Mouse (Mus musculus) yolk sac, embryonic 10.5 days (tissue): ENCODE measurements around the gene Msh6.
"Not testable (repeated sequence)": the region's sequence is repeated elsewhere in the genome, so short reads cannot be mapped to it uniquely, and the experiment has no call there.

Source experiments
- DNase-seq: peaks from one replicate; pipeline ENCODE4 v3.0.0-alpha.2; 2017; ENCODE audit warnings: low spot score

Msh6 gene

DNA sequence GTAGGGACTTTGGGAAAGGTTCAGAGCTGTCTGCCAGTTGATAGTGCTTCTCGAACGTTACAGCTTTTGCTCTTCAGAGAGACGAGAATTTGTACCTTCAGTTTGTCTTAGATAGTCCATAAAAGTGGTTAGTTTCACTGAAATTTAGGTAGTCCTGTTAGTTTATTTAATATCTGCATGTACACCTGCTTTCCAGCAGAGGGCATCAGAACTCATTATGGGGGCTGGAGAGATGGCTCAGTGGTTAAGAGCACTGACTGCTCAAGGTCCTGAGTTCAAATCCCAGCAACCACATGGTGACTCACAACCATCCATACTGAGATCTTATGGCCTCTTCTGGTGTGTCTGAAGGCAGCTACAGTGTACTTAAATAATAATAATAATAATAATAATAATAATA, 7.2 kb downstream of the Msh6 start:
- no peak for DNase-seq

DNA sequence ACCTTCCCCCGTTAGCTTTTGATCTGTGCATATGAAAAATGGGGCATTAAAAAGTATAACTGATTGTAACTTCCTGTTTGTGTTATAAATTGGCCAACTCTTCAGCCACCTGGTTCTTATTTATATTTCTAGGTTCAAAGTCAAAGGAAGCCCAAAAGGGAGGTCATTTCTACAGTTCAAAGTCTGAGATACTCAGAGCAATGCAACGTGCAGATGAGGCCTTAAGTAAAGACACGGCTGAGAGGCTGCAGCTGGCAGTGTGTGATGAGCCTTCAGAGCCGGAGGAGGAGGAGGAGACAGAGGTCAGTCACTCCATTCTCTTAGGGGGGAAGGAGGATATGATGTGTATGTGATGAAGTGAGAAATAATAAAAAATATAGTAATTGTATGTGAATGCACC, 8.5 kb downstream of the Msh6 start:
- no peak for DNase-seq

DNA sequence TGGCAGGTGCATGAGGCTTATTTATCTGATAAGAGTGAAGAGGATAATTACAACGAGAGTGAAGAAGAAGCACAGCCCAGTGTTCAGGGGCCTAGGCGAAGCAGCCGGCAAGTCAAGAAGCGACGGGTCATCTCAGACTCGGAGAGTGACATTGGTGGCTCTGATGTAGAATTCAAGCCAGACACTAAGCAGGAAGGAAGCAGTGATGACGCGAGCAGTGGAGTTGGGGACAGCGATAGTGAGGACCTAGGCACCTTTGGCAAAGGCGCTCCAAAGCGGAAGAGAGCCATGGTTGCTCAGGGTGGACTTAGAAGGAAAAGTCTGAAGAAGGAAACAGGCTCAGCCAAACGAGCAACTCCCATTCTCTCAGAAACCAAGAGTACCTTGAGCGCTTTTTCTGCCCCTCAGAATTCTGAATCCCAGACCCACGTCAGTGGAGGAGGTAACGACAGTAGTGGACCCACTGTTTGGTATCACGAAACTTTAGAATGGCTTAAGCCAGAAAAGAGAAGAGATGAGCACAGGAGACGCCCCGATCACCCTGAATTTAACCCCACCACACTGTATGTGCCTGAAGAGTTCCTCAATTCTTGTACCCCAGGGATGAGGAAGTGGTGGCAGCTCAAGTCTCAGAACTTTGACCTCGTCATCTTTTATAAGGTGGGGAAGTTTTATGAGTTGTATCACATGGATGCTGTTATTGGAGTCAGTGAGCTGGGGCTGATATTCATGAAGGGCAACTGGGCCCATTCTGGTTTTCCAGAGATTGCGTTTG, 9.8 kb downstream of the Msh6 start:
- DNase-seq, result no peak

DNA sequence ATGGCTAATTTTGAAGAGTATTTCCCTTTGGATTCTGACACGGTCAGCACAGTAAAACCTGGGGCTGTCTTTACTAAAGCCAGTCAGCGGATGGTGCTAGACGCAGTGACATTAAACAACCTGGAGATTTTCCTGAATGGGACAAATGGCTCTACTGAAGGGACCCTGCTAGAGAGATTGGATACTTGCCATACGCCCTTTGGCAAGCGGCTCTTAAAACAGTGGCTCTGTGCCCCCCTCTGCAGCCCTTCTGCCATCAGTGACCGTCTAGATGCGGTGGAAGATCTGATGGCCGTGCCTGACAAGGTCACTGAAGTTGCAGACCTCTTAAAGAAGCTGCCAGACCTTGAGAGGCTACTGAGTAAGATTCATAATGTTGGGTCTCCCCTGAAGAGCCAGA, 11.1 kb downstream of the Msh6 start:
- no peak for DNase-seq

DNA sequence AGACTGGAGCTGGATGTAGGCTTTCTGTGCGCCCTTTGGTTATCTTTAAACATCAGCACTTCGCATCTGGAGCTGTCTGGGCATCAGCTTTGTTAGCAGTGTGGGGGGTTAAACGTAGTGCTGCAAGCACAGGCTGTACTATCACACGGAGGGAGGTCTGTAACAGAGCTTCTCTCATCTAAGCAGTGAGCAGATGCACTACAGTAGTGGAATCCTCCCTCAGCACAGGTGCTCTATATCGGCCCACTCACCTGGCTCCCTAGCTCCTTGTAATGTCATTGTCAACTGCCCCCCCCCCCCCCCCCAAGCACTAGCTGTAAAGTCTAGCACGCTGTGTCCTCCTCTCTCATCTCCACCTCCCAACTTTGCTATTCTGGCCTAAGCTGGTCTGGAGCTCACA, 12.6 kb downstream of the Msh6 start:
- no peak for DNase-seq

DNA sequence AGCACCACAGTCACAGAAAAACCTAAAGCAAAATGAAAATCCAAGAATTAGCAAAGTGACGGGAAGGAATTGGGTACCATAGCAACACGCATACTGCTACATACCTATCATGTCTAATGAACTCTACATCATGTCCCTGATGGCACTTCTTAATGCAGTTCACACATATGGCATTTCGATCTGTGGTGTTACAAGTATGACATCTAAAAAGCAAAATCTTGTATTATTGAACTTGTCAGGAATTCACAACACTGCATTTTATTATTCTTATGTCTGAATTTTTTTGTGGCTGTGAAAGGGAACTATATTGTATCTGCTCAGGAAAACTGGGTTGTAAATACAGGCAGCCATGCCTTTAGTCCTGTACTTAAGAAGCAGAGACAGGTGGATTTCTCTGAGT, 17.3 kb downstream of the Msh6 start:
- no peak for DNase-seq

DNA sequence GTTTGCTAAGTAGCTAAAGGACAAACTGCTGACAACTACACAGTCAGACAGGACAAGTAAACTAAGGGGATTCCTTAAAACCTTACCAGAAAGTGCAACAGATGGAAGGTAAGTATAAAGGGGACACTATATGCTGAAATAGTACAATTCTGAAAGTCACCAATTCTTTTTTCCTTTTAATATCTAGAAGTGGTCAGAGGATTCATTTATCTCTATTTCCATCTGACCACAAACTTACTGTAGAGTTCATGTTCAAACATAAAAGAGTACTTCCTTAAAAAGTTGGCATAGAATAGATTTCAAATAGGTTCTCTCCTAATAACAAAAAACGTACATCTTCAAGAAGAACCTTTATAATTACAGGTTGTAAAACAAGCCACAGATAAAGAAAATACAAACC, 18.5 kb downstream of the Msh6 start:
- no peak for DNase-seq

DNA sequence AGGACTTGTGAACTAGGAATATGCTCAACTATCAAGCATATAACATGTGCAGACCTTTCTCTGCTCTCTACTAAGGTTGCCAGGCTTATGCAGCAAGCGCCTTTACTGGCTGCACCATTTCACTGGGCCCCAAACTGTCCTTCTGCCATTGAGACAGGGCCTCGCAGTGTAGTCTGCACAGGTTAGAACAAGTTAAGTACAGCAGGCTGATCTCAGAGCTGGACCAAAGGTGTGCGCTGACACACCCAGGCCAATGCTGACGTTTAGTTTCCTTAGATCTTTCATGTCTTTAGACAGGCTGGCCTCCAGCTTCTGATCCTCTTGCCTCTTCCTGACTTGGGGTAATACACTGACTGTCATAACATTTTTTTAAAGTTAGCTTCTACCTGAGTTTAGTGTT, 22.9 kb downstream of the Msh6 start:
- no peak for DNase-seq

DNA sequence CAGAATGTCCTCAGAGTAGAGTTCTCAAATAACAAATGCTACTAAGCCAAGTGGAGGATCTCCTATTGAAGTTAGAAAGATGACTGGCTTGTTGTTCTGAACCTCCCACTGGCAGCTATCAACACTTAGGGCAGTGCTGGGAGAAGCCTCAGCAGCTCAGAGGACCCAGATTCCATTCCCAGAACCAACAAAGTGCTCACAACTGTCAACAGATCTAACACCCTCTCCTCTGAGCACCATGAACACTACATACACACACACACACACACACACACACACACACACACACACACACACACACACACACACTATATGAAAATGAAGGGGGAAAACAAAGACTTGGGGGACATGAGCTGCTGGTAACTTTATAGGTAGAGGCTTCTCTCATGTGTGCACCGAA, 30.0 kb downstream of the Msh6 start:
- DNase-seq, result no peak

DNA sequence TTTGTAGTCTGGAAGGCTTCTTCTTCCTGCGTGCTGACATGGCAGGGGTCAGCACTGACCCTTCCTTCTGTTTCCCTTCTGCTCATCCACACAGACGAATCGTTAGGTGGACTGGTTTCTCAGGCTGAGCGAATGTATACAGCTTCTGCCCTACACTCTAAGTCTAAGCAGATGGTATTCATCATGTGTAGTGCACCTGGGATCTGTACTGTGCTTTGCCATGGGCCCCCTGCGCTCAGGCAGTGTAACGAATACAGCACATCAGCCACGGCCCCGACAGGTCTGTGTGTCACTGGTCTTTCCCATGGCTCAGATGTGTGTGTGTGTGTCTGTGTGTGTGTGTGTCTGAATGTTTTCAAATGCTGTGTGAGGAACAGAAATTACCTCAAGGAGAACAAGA, 32.1 kb downstream of the Msh6 start:
- DNase-seq, result no peak

DNA sequence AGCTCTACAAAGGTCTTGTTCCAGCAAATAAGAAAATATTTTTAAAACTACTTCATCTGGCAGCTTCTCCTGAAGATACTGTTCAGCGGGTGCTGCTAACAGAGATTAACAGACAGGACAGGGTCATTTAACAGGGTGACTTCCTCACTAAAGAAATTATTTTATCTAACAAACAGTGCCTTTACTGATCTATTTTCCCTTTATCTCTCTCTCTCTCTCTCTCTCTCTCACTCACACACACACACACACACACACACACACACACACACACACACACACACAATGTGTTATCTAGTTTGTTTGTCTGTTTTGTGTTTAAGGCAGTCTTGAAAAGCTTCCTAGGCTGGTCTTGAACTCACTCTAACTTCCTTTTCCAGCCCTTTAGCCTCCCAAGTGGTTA, 39.6 kb downstream of the Msh6 start:
- no peak for DNase-seq

DNA sequence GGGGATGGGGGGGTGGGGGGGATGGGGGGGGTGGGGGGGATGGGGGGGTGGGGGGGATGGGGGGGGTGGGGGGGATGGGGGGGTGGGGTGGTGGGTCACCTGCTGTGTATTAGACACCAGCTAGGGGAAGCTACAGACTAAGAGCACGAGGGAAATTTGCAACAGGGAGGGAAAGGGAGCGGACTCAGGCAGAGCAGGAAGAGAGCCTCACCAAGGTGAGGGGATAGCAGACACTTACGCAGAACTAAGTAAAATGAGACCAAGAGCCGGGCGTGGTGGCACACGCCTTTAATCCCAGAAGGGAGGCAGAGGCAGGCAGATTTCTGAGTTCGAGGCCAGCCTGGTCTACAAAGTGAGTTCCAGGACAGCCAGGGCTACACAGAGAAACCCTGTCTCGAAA, 41.2 kb downstream of the Msh6 start:
- DNase-seq, result not testable (repeated sequence)

DNA sequence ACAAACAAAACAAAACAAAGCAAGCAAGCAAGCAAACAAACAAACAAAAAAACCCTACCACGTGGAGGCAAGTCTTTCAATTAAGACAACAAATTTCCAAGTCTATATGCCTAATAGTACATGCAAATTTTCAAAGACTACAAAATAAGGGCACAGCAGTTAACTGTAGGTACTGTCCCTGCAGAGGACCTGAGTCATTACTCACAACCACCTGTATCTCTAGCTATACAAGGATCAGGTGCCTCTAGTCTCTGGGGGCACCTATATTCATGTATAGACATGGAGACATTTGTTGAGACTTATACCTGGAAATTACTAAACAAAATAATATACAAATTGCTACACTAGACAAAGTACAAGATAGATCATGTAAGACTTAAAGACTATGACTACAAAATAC, 49.1 kb downstream of the Msh6 start:
- DNase-seq, result no peak

DNA sequence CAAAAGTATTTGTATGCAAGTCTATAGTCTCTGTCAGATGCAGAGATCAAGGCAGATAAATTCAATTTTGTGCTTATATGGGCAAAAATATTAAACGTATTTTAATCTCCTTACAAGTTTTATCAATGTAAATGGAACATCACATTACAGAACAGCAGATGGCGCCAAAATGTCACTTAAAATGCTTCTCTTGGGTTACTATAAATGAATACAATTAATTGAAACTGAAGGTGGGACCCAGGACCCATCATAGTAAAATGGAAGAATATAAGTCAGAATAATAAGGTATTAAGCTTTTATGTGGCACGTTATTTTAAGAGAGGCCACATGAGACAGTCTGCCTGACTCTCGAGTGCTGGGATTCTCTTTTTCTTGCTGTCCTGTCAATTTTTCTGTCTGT, 50.4 kb downstream of the Msh6 start:
- DNase-seq, result no peak

DNA sequence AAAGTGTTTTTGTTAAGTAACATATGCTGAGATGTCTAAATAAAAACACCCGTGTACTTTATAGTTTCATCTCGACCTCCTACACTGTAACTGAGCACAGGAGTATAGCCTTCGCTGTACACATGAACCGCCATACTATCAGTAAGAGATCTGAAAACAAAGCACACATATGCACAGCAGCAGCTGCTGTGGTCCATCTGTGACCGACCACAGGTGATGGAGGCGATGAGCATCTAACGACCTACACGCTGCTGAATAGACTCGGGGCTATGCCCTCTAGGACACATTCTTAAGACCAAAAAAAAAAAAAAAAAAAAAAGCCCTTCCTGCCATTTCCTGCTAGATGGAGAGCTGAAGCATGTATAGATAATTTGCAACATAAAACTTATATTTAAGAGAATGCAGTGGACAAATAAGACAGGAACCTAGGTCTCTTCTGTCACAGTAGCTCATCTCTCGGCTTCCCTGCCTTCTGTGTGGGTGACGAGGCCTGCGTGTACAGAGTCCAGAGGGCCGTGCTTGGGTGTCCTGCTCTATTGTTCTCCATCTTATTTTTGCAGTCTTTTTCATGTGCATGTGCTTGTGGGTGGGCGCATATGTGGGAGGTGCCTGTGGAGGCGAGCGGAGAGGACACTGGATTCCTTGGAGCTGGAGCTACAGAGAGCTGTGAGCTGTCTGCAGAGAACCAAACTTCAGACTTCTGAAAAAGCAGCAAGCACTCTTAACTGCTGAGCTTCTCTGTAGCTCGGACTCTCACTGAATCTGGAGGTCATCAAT, 54.5 kb downstream of the Msh6 start:
- no peak for DNase-seq

DNA sequence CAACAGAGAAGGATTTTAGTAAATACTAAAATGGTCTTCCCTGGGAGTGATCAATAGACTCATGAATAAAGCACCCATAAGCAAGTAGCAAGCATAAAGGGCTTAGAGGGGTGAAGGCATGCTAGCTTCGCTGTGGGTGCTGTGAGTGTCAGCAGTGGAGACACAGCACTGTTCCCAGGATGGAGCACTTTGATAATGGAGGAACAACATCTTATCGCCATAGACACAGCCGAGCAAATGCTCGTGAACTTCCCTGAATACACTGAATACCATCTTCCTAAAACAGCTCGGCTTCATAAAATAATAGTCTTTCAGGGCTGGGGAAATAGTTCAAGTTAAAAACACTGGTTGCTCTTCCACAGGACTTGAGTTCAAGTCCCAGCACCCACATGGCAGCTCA, 56.9 kb downstream of the Msh6 start:
- DNase-seq, result no peak

DNA sequence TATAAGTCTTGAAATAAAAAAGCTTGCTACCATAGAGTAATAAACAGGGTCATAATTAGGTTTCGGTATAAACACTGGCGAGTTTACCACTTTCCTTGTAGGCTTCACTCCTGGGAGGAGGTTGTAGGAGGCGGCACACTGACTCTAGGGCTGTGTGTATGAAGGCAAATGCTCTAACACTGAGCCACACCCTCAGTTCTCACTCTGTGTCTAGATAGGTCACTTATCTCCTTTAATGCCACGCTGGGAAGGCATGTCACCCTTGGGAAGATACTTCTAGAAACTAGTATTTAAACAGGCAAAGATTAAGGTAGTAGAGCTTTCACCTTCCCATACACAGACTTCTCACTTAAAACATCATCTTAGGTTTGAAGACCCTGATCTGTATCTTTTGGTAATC, 59.6 kb downstream of the Msh6 start:
- DNase-seq, result no peak
